Mouse (Mus musculus): Measurements from ENCODE around the gene Gm20388. TPM values are rescaled to one million over a fixed set of nuclear protein-coding genes. Genes with fewer than 3 reads are reported as not detected.
"Not testable (repeated sequence)": the region's sequence is repeated elsewhere in the genome, so short reads cannot be mapped to it uniquely, and the experiment has no call there.

The Gm20388 gene
- polyA plus RNA-seq, 1 experiment from 2014 or later = not detected

DNA sequence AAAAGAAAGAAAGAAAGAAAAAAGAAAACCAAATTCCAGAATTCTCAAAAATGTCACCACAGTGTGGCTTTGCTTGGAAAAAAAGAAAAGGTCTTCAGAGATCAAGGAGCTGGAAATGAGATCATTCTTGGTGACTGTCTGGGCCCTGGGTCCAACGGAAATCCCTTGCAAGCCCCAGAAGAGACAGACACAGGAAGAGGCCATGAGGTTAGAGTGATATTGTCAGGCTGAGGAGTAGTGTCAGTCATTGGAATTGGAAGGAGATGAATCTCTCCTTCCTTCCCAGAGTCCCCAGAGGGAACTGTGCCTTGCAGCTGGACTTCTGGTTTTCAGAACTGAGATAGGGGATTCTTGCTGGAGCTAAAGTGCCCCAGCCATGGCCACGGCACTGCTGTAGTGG is 788.9 kb downstream of the Gm20388 start:
- Histone ChIP-seq H3K9me3 (no peaks in the 10 kb centered on the region), H3K36me3 (no peaks in the 10 kb centered on the region), H3K27me3 (no peaks in the 10 kb centered on the region), H3K27ac (no peak overlapping the region), H3K4me2 (replicated peaks) (no peak overlapping the region), H3K9ac (no peak overlapping the region), H3K4me1 (0 out of 2 replicates have a peak, but pooled peaks cover 5% of the 10 kb centered on the region), H3K4me3 (no peak overlapping the region)
- 70% methylated on average over 2 of the region's 2 CpGs for WGBS
- no peak for ATAC-seq (ENCODE audit: insufficient number of reproducible peaks, insufficient read depth, low FRiP score, low TSS enrichment)

DNA sequence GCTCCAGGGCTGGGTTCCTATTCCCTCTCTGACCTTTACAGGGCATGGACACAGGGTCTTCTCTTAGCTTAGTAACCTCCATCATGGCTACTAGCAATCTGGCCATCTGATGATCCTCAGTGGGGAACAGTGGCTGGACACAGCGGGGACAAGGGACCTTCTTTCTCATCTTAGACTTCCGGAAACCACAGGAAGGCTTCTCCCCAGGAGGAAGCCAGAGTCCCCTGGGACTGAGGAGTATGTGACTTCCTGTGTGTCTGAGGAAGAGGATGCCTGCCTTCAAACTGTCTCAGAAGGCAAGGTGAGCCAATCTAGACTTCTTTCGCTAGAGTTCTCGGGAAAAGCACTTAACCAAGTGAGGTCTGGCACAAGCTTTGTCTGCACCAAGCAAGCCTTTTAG is 789.4 kb downstream of the Gm20388 start:
- H3K4me1 ChIP-seq = 0 out of 2 replicates have a peak, but pooled peaks cover 5% of the 10 kb centered on the region
- no peak for ATAC-seq (ENCODE audit: insufficient number of reproducible peaks, insufficient read depth, low FRiP score, low TSS enrichment)
- H3K27me3 ChIP-seq = no peaks in the 10 kb centered on the region
- no peak overlapping the region for H3K27ac ChIP-seq
- no peaks in the 10 kb centered on the region for H3K9me3 ChIP-seq
- no peak overlapping the region for H3K9ac ChIP-seq
- 84% methylated on average over 4 of the region's 4 CpGs for WGBS
- no peak overlapping the region for H3K4me2 ChIP-seq (replicated peaks)
- H3K36me3 ChIP-seq = no peaks in the 10 kb centered on the region
- no peak overlapping the region for H3K4me3 ChIP-seq

DNA sequence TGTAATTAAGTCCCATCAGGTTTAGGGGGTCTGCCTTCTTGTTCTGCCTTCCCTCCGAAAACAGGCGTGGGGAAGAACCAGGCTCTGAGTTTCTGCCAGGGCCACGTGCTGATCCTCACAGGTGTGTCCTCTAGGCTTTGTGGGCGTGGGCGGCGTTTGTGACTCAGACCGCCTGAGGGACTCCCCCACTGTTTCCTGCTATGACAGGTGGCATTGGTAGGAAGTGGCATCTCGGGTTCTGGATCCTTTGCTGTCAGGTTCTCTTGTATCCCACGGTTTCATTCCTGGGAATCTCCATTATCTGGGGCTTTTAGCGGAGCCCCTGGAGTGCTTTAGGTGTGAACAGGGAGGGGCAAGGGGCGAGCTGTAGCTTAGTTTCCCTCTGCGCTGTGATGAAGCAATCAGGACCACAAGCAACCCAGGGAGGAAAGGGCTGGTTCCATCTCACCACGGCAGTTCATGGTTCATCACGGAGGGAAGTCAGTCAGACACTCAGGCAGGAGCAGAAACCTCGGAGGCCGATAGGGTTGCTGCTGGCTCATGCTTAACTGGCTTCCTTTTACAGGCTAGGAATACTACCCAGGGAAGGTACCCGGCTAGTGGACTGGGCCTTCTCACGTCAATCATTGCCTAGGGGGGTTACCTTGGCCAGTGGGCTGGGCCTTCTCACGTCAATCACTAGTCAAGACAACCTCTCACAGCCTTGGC is 791.3 kb downstream of the Gm20388 start:
- no peak for ATAC-seq (ENCODE audit: insufficient number of reproducible peaks, insufficient read depth, low FRiP score, low TSS enrichment)

DNA sequence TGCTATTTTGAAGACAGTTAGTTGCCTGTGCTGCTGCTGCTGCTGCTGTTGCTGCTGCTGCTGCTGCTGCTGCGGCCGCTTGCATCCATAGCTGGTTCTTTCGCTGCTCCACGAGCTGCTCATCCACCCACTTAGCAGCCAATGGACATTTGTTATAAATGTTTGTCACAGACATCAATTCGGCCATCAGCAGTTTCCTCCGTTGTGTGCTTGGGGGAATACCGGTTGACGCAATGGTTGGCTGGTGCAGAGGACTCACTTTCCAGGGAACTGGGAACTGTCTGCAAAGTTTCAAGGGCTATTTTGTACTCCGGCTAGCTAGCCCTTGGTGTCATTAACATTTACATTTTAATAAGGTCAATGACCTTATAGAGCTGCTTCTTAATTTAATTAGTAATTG is 793.6 kb downstream of the Gm20388 start:
- H3K4me1 ChIP-seq = no peaks in the 10 kb centered on the region
- H3K27me3 ChIP-seq = no peaks in the 10 kb centered on the region
- H3K9ac ChIP-seq = no peak overlapping the region
- no peak overlapping the region for H3K27ac ChIP-seq
- ATAC-seq (ENCODE audit: insufficient number of reproducible peaks, insufficient read depth, low FRiP score, low TSS enrichment) = no peak
- H3K4me3 ChIP-seq = no peak overlapping the region
- no peak overlapping the region for H3K4me2 ChIP-seq (replicated peaks)
- 70% methylated on average over 9 of the region's 9 CpGs for WGBS
- H3K36me3 ChIP-seq = no peaks in the 10 kb centered on the region
- H3K9me3 ChIP-seq = no peaks in the 10 kb centered on the region

More for the DNA sequence above, 791.3 kb downstream of the Gm20388 start:
- Histone ChIP-seq H3K27me3 (no peaks in the 10 kb centered on the region), H3K4me2 (replicated peaks) (no peak overlapping the region), H3K36me3 (no peaks in the 10 kb centered on the region), H3K9me3 (no peaks in the 10 kb centered on the region), H3K27ac (no peak overlapping the region), H3K4me1 (no peaks in the 10 kb centered on the region), H3K4me3 (no peak overlapping the region), H3K9ac (no peak overlapping the region)
- WGBS = 64% methylated on average over 19 of the region's 19 CpGs

DNA sequence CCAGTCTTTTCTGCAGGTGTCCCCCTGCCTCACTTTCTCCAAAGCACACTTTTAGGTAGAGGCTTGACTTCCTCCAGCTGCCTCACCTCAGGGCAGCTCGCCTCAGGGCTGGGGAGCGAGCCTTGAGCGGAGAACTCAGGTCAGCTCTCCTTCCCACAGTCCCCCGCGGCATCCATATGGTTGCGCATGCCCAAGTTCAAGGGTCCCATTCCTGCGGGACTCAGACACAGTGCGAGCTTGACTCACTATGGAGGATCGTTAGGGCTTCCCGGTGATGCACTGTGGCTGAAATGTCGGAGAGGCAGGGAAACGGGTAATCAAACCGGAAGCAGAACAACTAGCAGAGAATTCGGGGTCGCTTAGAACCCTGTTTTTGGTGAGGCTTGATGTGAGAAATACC is 794.5 kb downstream of the Gm20388 start:
- Histone ChIP-seq H3K4me3 (no peak overlapping the region), H3K9me3 (no peaks in the 10 kb centered on the region), H3K4me2 (replicated peaks) (no peak overlapping the region), H3K36me3 (no peaks in the 10 kb centered on the region), H3K27me3 (no peaks in the 10 kb centered on the region), H3K27ac (no peak overlapping the region), H3K9ac (no peak overlapping the region), H3K4me1 (no peaks in the 10 kb centered on the region)
- no peak for ATAC-seq (ENCODE audit: insufficient number of reproducible peaks, insufficient read depth, low FRiP score, low TSS enrichment)
- WGBS = 76% methylated on average over 15 of the region's 15 CpGs

DNA sequence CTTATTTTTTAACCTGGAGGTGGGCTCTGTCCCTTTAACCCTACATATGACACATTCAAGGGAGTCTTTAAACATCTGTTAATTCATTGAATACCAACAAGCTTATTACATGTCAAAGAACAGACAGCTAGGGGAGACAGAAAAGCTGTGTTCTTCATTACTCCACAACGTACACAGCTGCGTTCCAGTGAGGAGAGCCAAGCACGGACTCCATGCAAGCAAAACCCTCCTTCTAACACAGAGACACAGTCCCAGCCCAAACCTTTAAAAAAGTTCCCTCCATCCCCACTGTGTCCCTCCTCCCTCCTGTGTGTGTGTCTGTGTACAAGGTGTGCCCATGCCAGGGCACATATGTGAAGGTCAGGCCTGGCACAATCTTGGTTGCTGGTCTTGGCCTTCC is 795.6 kb downstream of the Gm20388 start:
- Histone ChIP-seq H3K27me3 (no peaks in the 10 kb centered on the region), H3K27ac (no peak overlapping the region), H3K4me2 (replicated peaks) (no peak overlapping the region), H3K36me3 (no peaks in the 10 kb centered on the region), H3K4me3 (no peak overlapping the region), H3K9ac (no peak overlapping the region), H3K9me3 (no peaks in the 10 kb centered on the region), H3K4me1 (no peaks in the 10 kb centered on the region)
- WGBS = 77% methylated on average over 3 of the region's 3 CpGs
- no peak for ATAC-seq (ENCODE audit: insufficient number of reproducible peaks, insufficient read depth, low FRiP score, low TSS enrichment)

DNA sequence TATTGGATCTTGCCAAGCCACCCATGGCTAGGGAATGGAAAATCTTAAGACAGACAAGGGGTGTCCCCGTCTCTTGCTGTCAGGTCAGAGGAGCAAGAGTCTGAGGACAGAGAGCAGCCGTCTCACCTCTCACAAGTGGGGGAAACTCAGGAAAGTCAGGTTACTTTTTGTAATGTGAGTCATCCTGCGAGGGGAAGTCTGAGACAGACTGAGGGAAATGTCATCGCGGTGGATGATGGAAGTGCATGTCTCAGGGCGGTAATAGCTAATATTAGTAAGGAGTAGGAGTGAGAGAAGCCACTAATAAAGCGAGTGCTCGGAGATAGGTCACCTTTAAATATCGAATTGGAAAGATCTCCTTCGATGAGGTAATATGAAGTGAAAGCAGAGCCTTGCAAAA is 798.5 kb downstream of the Gm20388 start:
- H3K9ac ChIP-seq = no peak overlapping the region
- H3K27me3 ChIP-seq = no peaks in the 10 kb centered on the region
- 77% methylated on average over 10 of the region's 10 CpGs for WGBS
- no peak overlapping the region for H3K4me2 ChIP-seq (replicated peaks)
- no peaks in the 10 kb centered on the region for H3K4me1 ChIP-seq
- no peaks in the 10 kb centered on the region for H3K9me3 ChIP-seq
- no peak for ATAC-seq (ENCODE audit: insufficient number of reproducible peaks, insufficient read depth, low FRiP score, low TSS enrichment)
- H3K36me3 ChIP-seq = no peaks in the 10 kb centered on the region
- no peak overlapping the region for H3K4me3 ChIP-seq
- no peak overlapping the region for H3K27ac ChIP-seq

DNA sequence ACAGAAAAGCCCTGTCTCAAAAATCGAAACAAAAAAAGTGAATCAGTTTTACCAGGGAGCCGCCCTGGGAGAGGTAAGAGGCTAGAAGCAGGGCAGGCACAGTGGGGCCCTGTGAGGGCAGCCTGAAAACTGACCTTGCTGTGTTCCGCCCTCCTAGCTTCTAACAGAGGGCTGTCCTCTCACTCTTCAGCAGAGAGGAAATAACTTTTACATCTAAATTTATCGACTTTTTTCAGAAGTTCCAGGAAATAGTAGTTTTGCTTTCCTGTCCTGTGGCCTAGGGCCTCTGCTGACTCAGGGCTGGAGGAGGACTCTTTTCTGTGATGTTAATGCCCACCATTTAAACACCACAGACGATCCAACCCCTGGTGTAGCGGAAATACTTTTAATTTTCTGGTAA is 804.6 kb downstream of the Gm20388 start:
- no peaks in the 10 kb centered on the region for H3K4me1 ChIP-seq
- H3K4me3 ChIP-seq = no peak overlapping the region
- no peaks in the 10 kb centered on the region for H3K36me3 ChIP-seq
- 82% methylated on average over 6 of the region's 6 CpGs for WGBS
- H3K4me2 ChIP-seq (replicated peaks) = no peak overlapping the region
- ATAC-seq (ENCODE audit: insufficient number of reproducible peaks, insufficient read depth, low FRiP score, low TSS enrichment) = no peak
- H3K9ac ChIP-seq = no peak overlapping the region
- no peaks in the 10 kb centered on the region for H3K9me3 ChIP-seq
- no peak overlapping the region for H3K27ac ChIP-seq
- H3K27me3 ChIP-seq = no peaks in the 10 kb centered on the region

DNA sequence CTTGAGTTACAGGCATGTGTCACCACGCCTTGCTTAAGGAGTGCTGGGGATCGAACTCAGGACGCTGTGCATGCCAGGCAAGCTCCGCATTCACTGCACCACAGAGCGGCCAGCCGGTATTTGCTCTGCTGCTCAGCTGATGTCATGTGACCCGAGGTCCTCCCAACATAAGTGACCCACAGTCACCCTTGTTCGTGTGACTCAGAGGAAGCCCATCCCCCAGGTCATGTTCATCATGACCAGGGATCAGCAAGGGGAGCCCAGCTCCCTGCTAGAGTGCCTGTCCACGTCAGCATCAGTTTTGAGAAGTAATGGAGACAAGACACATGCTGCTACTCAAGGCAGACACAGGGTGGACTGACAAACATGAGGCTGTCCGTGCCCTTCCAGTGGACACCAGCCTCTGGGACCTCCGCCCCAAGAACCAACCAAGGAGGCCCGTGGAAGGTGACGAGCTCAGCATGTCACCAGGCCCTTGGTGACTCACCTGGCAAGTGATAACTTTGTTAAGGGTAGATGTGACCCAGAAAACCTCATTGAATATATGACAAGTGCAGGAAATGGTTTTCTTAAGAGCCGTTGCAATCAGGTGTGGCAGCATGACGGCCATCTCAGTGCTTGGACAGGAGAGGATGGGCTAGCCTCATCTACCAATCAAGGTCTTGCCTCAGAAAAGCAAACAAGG is 805.5 kb downstream of the Gm20388 start:
- Histone ChIP-seq H3K4me3 (no peak overlapping the region), H3K27me3 (no peaks in the 10 kb centered on the region), H3K36me3 (no peaks in the 10 kb centered on the region), H3K4me1 (no peaks in the 10 kb centered on the region), H3K4me2 (replicated peaks) (no peak overlapping the region), H3K27ac (no peak overlapping the region), H3K9ac (no peak overlapping the region), H3K9me3 (no peaks in the 10 kb centered on the region)
- ATAC-seq (ENCODE audit: insufficient number of reproducible peaks, insufficient read depth, low FRiP score, low TSS enrichment) = no peak
- 76% methylated on average over 15 of the region's 15 CpGs for WGBS

DNA sequence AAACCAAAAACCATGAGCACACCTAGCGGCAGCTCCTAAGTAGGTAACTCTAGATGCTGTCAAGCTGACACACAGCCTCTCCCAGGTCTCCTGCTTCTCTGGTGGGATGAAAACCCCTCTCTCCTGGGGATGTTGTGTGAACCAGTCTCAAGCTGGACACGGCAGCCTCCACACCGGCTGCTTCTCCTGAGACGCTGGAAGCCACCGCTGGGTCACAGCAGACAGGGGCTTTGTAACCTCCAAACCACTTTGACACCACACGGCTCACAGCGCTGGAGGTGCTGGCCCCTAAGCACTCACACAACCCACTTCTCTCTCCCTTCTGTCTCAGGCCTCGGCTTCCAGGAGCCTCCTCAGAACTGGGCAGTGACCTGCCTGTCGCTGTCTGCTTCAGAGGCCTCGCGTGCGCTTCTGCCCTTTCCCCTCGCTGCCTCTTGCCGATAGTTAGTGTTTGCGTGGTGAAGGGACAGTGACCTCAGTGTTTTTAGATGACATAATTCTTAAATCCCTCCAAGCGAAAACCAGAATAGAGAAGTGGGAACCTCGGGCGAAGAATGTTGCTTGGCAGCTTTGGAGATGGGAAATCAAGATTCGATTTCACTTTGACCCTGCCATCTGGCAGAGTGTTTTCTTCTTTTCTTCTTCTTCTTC is 809.1 kb downstream of the Gm20388 start:
- Histone ChIP-seq H3K36me3 (no peaks in the 10 kb centered on the region), H3K4me3 (no peak overlapping the region), H3K27me3 (no peaks in the 10 kb centered on the region), H3K9me3 (no peaks in the 10 kb centered on the region), H3K9ac (no peak overlapping the region), H3K4me1 (no peaks in the 10 kb centered on the region), H3K4me2 (replicated peaks) (no peak overlapping the region), H3K27ac (no peak overlapping the region)
- 66% methylated on average over 19 of the region's 19 CpGs for whole genome bisulfite sequencing
- ATAC-seq (ENCODE audit: insufficient number of reproducible peaks, insufficient read depth, low FRiP score, low TSS enrichment) = no peak

DNA sequence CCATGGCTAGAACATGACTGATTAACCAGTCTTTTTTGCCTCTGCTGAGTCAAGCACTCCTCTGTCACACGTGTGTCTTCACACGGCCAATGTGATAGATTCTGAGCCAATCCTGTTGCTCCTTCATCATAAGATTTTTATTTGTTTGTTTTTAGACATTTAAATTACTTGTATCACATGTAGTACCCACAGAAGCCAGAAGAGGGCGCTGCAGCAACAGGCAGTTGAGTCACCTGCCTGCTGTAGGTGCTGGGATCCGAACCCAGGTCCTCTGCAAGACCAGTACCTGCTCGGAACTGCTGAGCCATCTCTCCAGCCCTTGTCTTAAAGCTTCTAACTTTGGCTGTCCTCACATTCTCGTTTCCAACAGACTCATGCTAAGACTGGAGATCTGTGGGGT is 812.4 kb downstream of the Gm20388 start:
- Histone ChIP-seq H3K4me2 (replicated peaks) (no peak overlapping the region), H3K36me3 (no peaks in the 10 kb centered on the region), H3K4me1 (no peaks in the 10 kb centered on the region), H3K9me3 (no peaks in the 10 kb centered on the region), H3K4me3 (no peak overlapping the region), H3K9ac (no peak overlapping the region), H3K27me3 (no peaks in the 10 kb centered on the region), H3K27ac (no peak overlapping the region)
- WGBS = 68% methylated on average over 6 of the region's 6 CpGs
- ATAC-seq (ENCODE audit: insufficient number of reproducible peaks, insufficient read depth, low FRiP score, low TSS enrichment) = no peak

DNA sequence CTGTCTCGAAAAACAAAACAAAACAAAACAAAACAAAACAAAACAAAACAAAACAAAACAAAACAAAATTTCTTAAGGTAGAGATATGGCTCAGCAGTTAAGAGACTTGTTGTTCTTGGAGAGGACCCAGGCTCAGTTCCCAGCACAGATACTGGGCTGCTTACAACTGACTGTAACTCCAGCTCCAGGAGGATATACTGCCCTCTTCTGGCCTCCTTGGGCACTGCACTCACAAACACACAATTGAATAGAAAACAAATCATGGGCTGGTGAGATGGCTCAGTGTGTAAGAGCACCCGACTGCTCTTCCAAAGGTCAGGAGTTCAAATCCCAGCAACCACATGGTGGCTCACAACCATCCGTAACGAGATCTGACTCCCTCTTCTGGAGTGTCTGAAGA is 813.5 kb downstream of the Gm20388 start:
- not testable (repeated sequence) for H3K4me3 ChIP-seq; H3K4me1 ChIP-seq; H3K36me3 ChIP-seq; H3K9ac ChIP-seq; H3K27me3 ChIP-seq; H3K4me2 ChIP-seq (replicated peaks); H3K9me3 ChIP-seq; H3K27ac ChIP-seq; ATAC-seq (ENCODE audit: insufficient number of reproducible peaks, insufficient read depth, low FRiP score, low TSS enrichment)
- WGBS = 86% methylated on average over 4 of the region's 4 CpGs
